Mouse (Mus musculus): Measurements from ENCODE around the gene Rpl18a.

- no peak for TF ChIP-seq CTCF (IDR thresholded peaks at IDR 0.05; ENCODE audit: borderline replicate concordance, insufficient read depth, low read length)
- no peak for TF ChIP-seq POLR2A (IDR thresholded peaks at IDR 0.05; ENCODE audit: low read depth, low read length)
Measured at GRCm38 (mm10) chr8:70853863-70854262, 43.3 kb downstream of the Rpl18a start.
